Mouse (Mus musculus) right cerebral cortex, adult 2 months (tissue): Measurements from ENCODE around the gene Tpi1.
A peak's percentile ranks its signal among the peaks of the same experiment; 100 is the strongest.
"Not testable (repeated sequence)": the region's sequence is repeated elsewhere in the genome, so short reads cannot be mapped to it uniquely, and the experiment has no call there.

ENCODE experiments used
- DNase-seq, 2 experiments: peaks; one replicate each; pipeline ENCODE4 v3.0.0; 2021 to 2022; ENCODE audit warnings: low spot score in 2 of 2

Gene Tpi1

DNA sequence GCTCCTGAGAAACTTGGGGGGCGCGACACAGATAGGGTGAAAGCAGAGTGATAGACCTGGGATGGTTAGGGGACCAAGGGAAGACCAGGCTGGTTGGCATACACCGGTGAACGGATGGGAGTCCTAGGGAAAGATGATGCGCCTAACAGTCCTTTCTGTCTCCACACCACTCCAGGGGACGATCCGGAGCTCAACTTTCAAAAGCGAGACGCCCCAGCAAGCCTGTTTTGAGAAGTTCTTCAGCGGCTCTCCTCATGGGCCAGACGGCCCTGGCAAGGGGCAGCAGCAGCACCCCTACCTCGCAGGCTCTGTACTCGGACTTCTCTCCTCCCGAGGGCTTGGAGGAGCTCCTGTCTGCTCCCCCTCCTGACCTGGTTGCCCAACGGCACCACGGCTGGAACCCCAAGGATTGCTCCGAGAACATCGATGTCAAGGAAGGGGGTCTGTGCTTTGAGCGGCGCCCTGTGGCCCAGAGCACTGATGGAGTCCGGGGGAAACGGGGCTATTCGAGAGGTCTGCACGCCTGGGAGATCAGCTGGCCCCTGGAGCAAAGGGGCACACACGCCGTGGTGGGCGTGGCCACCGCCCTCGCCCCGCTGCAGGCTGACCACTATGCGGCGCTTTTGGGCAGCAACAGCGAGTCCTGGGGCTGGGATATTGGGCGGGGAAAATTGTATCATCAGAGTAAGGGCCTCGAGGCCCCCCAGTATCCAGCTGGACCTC lies 4.9 kb downstream of the Tpi1 start:
- DNase-seq, result peak in 1 of 2 experiments; percentile 71

DNA sequence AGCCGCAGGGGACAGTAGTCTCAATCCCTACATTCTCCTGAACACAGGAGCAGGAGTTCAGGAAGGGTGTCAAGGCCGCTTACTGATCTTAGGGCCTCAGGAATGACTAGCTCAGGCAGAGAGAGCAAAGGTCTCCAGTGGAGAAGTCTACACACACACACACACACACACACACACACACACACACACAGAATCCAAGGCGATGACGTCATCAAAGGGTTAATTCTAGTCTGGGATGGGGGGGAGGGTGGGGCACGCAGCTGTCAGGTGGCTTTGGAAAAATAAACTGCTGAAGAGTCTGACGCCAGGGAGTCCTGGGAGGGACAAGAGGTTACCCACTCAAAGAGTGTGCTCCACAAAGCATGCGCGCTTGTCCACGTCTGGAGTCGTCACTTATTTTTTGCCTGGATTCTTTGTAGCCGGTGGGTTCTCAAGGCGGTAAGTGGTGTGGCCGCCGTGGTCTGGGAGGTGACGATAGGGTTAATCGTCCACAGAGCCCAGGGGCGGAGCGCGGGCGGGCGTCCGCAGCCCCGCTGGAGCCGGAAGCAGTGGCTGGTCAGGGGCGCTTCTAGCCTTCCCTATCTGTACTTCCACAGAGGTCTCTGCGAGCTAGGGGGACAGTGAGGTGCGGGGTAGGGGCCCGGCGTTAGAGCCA lies 5.6 kb downstream of the Tpi1 start, which contains the start of gene Spsb2:
Gene Spsb2, plus strand, starts transcription at position 304 of the 655 bp plus-strand sequence.
- DNase-seq, result peak; percentile 27 to 57

DNA sequence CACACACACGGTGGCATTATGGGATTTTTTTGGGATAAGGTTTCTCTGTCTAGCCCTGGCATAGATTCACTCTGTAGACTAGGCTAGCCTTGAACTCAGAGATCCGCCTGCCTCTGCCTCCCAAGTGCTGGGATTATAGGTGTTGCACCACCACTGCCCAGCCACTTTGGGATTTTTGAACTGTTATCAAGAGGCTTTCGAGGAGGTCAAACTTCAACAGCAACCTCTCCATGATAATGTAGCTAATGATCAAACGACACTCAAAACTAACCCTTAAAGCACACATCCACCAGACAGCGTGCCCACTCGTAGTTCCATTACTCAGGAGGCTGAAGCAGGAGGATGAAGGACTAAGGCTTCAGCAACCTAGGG lies 6.1 kb downstream of the Tpi1 start:
- DNase-seq, result no peak

DNA sequence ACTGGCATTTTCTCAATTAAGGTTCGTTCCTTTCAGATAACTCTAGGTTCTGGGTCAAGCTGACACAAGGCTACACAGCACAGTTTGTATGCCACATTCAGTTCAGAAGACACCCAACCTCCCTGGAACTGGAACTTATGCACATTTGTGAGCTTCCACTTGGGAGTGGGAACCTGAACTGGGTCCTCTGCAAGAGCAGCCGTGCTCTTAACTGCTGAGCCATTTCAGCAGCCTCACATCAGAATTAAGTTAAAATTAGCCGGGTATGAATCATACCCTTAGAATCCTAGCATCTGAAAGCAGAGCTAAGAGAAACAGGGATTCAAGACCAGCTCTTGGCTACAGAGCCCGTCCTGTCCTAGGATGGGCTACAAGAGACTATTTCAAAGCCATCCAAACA lies 6.7 kb downstream of the Tpi1 start:
- peak; percentile 38 to 49 for DNase-seq

DNA sequence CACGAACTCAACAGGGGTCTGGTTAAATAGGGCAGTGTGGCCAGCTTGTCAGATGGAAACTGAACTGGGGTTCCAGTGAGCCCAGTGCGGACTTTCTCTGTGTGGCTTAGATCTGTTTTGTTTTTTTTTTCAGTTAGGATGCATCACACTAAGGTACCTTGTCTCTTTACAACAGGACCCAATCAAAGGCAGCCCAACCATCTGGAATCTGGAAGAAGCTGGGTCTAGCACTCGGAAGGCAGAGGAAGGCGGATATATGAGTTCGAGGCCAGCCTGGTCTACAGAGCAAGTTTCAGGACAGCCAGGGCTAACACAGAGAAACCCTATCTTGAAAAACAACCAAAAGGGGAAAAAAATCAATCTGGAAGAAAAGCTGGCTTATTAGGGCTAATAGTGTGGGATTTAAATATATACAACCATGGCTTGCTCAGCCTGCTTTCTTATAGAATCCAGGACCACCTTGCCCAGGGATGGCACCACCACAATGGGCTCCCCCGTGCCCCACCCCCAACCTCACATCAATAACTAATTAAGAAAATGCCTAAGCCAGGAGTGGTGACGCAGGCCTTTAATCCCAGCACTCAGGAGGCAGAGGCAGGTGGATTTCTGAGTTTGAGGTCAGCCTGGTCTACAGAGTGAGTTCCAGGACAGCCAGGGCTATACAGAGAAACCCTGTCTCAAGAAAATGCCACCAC lies 7.5 kb downstream of the Tpi1 start:
- DNase-seq, result no peak

DNA sequence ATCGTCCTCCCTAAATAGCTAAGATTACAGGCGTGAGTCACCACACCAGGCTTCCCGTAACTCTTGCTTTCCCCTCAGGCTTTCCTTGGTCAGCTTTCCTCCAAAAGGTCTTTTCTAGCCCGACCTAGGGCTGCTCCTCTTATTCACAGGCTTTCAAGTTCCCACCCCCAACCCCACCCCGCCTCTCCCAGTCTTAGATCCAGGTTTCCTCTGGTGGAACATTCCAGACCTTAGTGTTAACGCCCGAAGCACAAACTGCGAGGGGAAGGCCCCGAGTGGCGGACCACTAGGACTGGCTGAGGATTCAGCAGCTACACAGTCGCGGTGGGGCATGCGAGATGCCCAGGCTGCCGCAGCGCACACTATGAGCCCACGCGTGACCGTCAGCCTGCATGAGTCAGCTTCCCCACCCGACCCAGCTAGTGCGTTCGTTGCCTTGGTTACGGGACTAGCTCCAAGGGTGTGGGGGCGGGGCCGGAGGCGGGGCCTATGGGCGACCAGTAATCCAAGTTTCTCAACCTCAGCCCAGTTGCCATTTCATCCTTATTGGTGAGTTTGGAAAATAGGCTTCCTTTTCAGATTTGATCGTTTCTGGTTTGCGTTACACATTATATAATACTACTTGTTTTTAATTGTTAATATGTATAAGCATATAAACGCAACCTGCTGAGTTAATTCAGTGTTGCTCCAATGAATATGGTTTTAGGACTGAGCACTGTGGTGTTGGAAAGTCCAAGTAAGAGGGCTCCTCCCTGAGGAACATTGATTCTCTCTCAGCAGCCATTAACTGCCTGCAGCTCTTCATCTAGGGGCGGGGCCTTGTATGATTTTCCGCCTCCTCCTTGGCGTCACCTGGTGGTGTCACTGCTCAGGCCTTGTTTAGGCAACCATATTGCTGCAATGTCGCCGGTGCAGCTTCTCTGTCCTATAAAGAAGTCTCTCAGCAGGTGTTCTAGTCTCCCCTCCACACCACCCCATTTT lies 8.5 kb downstream of the Tpi1 start:
- DNase-seq, result peak; percentile 96 to 97

DNA sequence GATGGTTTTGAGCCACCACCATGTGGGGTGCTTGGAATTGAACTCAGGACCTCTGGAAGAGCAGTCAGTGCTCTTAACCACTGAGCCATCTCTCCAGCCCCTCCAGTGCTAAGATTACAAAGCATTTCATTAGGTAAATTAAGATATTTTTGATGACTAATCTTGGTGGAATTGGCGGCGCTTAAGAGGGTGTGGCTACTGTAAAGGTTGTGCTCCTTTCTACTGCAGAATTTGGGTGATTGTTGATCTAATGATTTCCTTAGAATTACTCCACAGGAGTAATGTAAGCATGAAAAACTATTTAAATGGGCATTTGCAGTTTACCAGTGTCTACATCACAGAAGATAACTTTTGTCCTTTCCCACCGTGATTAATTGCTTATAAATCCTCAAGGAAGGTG lies 9.8 kb downstream of the Tpi1 start:
- DNase-seq, result no peak

DNA sequence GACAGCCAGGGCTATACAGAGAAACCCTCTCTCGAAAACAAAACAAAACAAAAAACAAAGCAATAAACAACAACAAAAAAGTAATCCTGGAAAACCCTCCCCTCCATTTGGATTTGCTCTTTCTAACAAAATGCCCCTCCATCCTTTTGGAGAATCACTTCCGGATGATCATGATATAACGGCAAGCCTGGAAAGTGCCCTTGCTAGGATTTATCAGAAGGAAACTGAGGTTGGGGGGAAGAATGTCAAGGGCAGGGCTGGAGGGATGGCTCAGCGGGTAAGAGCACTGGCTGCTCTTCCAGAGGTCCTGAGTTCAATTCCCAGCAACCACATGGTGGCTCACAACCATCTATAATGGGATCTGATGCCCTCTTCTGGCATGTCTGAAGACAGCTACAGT lies 10.4 kb downstream of the Tpi1 start:
- DNase-seq, result not testable (repeated sequence)

DNA sequence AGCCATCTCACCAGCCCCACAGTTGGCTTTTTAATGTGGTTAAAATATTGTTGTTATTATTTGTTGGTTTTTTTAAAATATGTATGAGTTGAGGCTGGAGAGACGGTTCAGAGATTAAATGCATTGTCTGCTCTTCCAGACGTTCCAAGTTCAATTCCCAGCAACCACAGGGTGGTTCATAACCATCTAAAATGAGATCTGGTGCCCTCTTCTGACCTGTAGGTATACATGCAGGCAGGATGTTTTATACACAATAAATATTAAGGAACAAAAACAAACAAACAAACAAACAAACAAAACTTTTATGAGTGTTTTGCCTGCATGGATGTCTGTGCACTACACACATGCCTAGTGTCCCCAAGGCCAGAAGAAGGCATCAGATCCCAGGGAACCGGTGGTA lies 11.0 kb downstream of the Tpi1 start:
- no peak for DNase-seq

DNA sequence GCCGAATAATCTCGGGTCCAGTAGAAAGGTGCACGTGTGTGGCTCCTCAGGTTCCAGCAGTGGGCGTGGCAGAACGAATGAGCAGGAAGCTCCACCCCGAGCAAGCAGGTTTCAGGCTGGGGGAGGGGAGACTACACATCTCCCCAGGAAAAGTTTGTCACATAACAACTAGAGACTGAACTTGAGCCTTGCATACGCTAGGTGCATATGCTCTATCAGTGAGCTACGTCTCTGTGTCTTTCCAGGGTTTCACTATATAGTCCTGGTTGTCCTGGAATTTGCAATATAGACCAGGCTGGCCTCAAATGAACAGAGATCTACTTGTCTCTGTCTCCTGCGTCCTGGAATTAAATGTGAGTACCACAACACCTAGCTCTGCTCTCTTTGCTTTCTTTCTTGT lies 11.7 kb downstream of the Tpi1 start:
- not testable (repeated sequence) for DNase-seq

DNA sequence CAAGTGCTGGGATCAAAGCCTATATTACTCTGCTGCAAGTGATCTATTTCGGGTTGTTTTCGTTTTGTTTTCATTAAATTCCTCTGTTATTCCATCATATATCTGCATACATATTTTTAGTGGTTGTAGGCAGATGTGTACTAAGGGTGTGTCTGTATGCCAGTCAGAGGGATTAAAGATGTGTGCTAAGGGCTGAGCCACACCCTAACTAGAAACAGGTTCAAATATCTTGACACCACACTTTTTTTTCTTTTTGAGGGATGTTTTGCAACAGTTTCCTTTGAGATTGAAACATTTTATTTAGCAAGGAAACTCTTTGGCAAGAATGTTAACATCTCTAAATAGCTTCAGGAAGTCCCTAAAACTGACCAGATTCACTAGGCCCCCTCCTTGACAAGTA lies 17.9 kb downstream of the Tpi1 start:
- no peak for DNase-seq

DNA sequence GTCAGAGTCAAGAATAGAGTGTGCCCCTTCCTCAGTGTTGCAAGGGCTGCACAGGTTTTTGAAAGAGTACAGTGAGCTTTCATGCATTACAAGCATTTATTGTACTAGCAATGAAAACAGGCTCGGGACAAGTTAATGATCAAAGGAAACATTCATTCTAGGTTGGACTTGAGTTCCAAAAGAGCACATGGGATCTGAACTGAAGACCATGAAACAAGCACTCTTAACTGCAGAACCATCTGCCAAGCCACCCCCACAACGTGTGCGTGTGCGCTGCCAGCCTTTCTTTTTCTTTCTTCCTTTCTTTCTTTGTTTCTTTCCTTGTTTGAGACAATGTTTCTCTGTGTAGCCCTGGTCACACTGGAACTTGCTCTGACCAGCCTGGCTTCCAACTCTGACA lies 18.3 kb downstream of the Tpi1 start:
- no peak for DNase-seq

DNA sequence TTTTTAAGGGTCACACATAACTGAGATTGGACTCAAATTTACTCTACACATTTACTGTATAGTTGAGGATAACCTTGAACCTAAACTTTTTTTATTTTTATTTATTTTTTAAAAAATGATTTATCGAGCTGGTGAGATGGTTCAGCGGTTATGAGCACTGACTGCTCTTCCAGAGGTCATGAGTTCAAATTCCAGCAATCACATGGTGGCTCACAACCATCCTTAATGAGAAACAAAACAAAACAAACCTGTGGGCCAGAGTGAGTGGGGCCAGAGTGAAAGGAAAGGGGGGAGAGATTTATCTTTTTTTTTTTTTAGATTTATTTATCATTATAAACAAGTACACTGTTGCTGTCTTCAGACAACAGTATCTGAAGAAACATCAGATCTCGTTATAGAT lies 22.2 kb downstream of the Tpi1 start:
- no peak for DNase-seq

DNA sequence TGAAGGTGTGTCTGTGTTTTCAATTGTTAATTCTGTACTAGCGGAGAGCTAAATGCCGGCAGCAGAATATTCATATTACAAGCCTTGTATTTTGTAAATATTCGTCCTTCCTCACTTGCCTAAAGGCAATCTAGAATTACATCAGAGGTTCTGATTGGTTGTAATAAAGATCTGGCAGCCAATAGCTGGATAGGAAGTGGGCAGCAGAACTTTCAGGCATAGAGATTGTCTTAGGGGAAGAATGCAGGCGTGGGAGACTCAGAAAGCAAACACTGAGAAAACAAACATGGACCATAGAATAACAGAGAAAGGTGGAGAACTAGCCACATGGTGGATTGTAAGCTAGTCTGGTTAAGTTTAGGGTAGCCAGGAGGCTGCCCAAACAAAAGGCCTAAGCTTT lies 24.0 kb downstream of the Tpi1 start:
- no peak for DNase-seq

DNA sequence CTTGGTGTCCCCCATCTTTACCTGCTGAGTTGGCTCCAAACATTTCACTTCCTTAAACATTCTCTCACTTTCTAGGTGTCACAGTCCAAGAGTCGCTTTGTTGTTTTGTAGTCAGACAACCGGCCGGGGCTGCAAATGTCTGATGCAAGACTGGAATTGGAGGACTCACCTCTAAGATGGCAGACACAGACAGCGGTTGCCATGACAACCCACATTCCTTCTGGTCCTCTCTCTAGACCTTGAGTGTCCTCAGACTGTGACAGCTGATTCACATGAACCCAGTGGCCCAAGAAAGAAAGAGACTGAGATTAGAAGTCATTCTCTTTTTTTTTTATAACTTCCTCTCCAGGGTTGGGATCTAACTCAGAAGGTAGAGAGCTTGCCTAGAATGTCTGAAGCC lies 24.6 kb downstream of the Tpi1 start:
- DNase-seq, result no peak

DNA sequence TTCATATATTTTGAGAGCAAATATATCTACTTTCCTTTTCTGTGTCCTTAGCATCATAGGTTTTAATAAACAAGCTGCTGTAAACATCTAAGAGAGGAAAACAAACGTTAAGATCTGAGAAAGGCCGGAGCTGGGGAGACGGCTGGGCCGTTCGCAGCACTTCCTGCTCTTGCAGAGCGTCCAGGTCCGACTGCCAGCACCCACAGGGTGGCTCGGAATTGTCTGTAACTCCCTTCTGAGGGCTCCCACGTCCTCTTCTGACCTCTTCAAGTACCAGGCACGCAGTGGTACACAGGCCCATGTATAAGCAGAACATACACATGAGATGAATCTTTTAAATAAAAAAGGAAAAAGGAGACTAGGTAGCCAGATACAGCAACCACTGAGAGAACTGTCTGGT lies 26.4 kb downstream of the Tpi1 start:
- DNase-seq, result no peak

DNA sequence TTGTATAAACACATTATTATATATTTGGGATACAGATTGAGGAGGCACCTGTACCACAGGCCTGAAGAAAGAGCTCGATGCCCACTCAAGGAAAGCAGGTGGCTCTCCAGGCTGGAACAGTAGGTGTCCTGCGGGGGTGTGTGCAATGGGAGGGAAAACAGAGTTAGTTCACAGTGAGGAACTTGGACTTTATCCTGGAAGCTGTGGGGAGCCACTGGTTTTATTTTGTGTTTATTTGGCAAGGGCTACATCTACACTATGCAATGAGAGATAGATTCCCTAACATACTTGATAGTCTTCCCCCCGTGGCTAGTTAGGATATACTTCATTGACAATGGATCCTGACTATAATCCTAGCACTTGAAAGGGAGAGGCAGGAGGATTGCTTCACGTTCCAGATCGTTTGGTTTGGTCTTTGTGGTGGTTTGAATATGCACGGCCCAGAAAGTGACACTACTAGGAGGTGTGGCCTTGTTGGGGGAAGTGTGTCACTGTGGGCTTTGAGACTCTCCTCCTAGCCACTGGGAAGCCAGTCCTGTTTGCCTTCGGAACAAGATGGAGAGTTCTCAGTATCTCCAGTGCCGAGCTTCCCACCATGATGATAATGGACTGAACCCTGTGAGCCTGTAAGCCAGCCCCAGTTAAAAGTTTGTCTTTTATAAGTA lies 27.2 kb downstream of the Tpi1 start:
- DNase-seq, result no peak

DNA sequence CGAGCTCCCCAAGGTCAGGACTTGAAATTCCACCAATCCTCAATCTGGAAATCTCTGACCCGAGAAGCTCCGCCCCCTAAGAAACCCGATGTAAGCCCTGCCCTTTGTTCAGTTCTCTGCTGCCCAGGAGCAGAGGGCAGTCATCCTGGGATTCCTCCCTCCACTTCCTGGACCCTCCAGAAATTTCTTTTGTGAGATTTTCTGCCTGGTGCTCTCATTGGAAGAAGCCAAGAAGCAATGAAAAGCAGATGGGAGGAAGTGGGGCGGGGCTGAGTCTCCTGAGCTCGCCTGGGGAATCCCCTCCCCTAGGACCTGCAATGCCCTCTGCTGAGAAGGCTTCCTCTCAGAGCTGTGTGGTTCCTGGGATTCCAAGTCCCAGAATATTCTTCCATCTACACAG lies 31.7 kb downstream of the Tpi1 start:
- DNase-seq, result no peak

DNA sequence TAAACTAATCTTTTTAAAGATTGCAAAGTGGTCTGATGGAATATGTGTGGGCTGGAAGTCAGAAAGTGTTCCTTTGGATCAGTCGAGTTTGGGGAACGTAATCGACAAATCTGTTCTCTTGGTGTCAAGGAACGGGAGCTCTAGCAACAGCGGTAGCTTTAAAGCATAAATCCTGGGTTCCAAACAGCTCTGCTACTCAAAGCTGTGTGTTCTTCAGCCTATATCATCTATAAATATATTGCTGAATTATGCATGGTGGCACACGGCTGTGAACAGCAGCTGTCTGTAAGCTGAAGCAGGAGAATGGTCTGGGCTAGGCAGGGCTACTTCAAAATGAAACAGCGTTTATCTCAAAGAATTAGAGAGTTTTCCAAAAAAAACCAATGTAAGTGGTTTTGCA lies 33.2 kb downstream of the Tpi1 start:
- DNase-seq, result no peak

DNA sequence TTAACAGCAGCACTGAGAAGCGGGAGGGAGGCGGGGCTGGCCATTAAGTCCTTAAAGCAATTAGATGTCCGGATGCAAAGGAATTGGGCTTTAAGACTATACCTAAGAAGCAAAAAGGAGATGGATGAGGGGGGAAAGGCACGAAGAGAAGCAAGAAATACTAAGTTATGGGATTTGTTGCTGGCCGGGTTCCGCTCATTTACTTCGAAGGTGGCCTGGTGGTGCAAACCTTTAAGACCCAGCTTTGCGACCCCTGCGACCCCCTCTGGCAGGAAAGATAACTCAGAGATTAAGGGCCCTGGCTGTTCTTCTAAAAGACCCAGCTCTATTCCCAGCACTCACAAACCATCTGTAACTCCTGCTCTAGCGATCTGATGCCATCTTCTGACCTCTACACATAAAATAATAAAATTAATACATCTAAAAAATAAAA lies 34.1 kb downstream of the Tpi1 start:
- DNase-seq, result no peak
